Mouse (Mus musculus) lung, adult 2 months (tissue): ENCODE data around the gene Snx29. TPM values are rescaled to one million over a fixed set of nuclear protein-coding genes. Genes with fewer than 3 reads are reported as not detected.

Experiments
- DNase-seq: peaks from one replicate; pipeline ENCODE4 v3.0.0; 2022
- H3K4me1 ChIP-seq: fragments of 200-500 bp; 2 replicates; pipeline ENCODE4 v1.6.1; 2011; ENCODE audit warnings: low read length; ENCODE audit not compliant: control insufficient read depth, insufficient read depth
- H3K4me3 ChIP-seq: fragments of 200-500 bp; replicated peaks from 2 replicates; pipeline ENCODE3; 2011; ENCODE audit warnings: low read depth, mild to moderate bottlenecking, control low read depth, low read length; ENCODE audit errors: extremely low read depth
- CTCF ChIP-seq: fragments of 200-500 bp; IDR thresholded peaks from 2 replicates; pipeline ENCODE4 v1.5.1; 2011; ENCODE audit warnings: mild to moderate bottlenecking, low read length, control low read depth; ENCODE audit not compliant: insufficient read depth
- POLR2A ChIP-seq: fragments of 200-500 bp; IDR thresholded peaks from 2 replicates; pipeline ENCODE4 v1.6.1; 2011; ENCODE audit warnings: low read depth, mild to moderate bottlenecking, control low read depth, low read length, borderline replicate concordance; ENCODE audit errors: extremely low read depth
- WGBS: fragments of 180-500 bp; shearing (Covaris S2); methylation state at CpG from one replicate; pipeline ENCODE4 v1.1.7; 2018; 5-methylcytosine and 5-hydroxymethylcytosine counted together
- polyA plus RNA-seq: library from polyadenylated mRNA; depleted of rRNA; stranded (reverse); fragments of >200 nt; gene quantifications from 2 replicates; pipeline ENCODE4 v1.2.3, GENCODE M21; 2012

Snx29 gene
- polyA plus RNA-seq, 1 experiment, result 10.6 TPM

DNA sequence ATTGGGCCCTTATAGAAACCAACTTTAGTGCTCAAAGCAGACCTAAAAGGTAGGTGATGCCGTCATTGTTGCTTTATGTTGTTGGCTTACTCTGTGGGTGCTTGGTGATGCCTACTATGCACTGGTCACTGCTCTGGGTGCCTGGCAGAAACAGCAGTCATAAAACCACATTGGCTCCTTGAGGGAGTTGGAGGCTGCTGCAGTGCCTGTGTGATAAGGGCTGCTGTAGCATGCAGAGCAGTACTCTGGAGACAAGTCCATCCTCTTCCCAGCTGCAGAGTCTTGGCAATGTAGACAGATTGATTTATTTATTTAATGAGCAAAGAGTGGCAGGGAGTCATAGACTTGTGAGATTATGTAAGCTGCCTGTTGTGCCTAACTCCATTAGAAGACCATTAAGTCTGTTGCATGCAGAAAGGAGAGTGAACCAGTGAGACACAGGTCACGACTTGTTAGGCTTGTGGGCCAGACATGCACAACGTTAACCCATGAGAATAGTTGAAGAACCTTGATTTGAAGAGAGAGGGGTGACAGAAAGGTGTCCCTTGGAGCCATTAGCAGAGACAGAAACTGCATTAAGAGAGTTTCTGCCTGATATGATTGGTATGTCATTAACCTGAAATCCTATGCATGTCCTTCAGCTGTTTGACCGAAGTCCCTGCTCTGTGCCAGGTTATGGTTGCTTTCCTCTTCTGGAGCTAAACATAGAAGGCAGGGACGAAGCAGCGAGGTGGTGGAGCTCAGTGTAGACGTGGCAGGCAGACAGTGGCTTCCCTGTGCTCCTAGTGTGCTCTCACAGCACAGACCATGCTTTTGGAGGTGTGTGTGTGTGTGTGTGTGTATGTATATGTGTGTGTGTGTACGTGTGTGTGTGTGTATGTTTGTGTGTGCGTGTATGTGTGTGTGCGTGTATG, 267.3 kb downstream of the Snx29 start:
- whole genome bisulfite sequencing, result 79% methylated on average over 10 of the region's 10 CpGs
- DNase-seq, result no peak

DNA sequence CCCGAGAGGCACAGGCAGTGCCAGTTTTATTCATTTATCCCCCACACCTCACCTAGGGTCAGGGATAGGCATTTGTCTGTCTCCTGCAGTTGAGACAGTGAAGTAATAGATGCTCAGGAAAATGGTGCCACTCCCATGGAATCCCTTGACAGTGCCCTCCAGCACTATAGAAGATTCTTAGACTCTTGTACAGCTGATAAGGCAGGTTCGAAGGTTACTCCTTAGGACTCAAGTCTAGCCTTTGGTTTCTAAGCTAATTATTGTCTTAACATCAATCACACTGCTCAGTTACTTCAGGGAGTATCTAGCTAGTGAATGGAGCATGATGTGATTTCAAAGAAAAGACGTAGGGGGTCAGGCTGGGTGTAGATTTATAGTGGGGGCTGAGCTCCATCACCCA, 273.9 kb downstream of the Snx29 start:
- no peaks in the 10 kb centered on the region for H3K4me1 ChIP-seq
- DNase-seq, result no peak
- TF ChIP-seq CTCF, result no peak
- no peak for TF ChIP-seq POLR2A
- 90% methylated on average over 3 of the region's 3 CpGs for WGBS
- no peak overlapping the region for H3K4me3 ChIP-seq

More for the DNA sequence above, 267.3 kb downstream of the Snx29 start:
- no peaks in the 10 kb centered on the region for H3K4me1 ChIP-seq
- TF ChIP-seq CTCF, result no peak
- TF ChIP-seq POLR2A, result no peak
- no peak overlapping the region for H3K4me3 ChIP-seq

DNA sequence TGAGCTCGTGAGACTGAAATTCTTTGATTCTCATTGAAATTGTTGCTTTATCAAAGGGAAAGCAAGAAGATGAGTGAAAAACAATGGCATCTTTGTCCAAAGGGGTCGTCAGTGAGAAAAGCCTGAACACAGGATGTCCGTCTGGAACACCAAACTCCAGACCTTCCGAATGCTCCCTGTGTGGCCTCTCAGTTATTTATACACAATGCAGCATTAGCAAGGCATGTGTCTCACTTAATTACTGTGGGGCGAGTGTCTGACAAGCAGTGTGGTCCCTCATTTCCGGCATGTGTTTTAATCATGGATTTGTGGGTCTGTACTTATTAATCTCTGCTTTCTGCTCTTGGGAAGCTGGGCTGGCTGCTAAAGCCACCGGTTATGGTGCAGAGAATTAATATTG, 275.1 kb downstream of the Snx29 start:
- TF ChIP-seq CTCF (no peak), POLR2A (no peak)
- DNase-seq, result no peak
- Histone ChIP-seq H3K4me3 (no peak overlapping the region), H3K4me1 (no peaks in the 10 kb centered on the region)
- WGBS, result 57% methylated on average over 7 of the region's 7 CpGs

DNA sequence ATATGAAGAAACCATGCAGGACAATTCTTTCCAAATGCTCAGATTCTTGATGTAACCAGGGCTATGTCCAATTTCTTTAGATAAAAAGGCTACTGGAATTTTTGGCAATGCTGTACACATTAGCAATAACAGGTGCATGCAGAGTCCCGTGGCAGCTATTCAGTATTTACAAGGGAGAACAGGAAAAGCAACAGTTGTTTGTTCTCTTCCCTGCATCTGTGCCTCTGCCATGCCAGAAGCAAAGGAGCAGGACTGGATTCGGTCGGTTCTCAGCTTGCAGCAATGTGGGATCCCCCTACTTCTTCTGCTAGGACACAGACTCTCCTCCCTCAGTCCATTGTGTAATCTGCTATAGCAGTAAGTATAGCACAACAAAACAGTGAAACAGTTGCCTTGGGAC, 276.8 kb downstream of the Snx29 start:
- TF ChIP-seq CTCF (no peak), POLR2A (no peak)
- no peak for DNase-seq
- 61% methylated on average over 3 of the region's 3 CpGs for WGBS
- no peaks in the 10 kb centered on the region for H3K4me1 ChIP-seq
- no peak overlapping the region for H3K4me3 ChIP-seq

DNA sequence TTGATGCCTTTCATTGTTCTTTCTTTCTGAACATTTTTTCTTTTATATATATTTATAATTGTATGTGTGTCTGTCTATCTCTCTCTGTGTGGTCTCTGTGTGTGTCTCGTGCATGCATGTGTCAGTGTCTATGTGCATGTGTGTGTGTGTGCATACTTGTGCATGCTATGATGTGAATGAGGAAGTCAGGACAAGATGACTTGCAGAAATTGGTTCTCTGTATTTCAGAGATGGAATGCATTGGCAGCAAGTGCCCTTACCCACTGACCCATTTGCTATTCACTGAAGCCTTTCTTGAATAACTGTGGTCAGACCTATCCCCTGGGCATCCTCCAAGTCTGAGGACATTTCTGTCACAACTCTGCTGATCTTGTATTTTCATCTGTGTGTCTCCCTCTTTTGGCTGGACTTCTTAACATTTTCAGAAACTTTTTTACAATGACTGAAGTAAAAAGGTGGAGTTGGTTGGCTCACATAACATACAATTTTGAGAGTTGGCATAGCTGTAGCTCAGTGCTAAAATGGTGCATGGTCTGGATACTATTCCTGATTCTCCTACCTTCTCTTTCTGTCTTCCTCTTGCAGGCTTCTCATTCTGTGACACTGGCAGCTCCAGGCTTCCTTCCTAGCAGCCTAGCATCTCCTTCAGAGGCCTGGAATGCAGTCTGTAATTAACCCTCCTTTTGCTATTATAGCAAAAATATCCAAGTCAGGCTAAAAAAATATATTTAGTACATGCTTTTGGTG, 278.8 kb downstream of the Snx29 start:
- Histone ChIP-seq H3K4me1 (no peaks in the 10 kb centered on the region), H3K4me3 (no peak overlapping the region)
- TF ChIP-seq POLR2A (no peak), CTCF (no peak)
- no peak for DNase-seq
- WGBS, result 86% methylated on average over 1 of the region's 1 CpGs

DNA sequence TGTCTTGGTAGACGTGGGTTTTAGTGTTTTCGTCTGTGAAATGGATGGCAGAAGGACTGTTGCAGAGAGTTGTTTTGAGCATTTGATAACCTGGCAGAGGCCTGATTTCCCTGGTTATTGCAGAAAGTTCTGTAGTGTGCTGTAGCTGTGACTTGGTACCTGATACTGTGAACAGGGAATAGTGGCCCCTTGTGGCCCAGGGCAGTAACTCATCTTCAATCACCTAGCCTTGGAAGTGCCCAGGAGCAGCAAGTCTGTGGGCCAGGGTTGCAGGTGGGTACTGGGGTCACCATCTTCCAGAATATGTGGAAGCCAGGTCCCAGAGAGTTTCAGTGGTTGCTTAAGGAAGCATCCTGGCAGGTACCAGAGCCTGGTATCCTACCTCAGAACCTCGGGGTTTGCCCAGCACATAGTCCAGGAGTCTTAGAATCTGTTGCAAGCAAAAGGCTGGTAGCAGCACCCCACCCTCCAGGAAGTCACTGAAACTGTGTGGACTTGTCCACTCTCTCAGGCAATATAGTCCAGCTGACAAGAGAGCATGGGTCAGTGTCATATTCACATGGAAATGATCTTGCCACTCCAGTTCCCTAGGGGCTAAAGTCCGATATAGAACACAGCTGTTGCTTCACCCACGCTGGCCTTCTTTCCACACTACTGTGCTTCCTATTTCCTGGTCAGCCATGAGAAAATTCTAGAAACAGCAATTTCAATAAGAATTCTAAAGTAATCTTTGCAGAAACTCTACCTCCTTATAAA, 281.1 kb downstream of the Snx29 start:
- peak; percentile 17 for DNase-seq
- H3K4me3 ChIP-seq, result no peak overlapping the region
- no peaks in the 10 kb centered on the region for H3K4me1 ChIP-seq
- 68% methylated on average over 5 of the region's 5 CpGs for WGBS
- TF ChIP-seq CTCF (peak; percentile 55), POLR2A (no peak)

DNA sequence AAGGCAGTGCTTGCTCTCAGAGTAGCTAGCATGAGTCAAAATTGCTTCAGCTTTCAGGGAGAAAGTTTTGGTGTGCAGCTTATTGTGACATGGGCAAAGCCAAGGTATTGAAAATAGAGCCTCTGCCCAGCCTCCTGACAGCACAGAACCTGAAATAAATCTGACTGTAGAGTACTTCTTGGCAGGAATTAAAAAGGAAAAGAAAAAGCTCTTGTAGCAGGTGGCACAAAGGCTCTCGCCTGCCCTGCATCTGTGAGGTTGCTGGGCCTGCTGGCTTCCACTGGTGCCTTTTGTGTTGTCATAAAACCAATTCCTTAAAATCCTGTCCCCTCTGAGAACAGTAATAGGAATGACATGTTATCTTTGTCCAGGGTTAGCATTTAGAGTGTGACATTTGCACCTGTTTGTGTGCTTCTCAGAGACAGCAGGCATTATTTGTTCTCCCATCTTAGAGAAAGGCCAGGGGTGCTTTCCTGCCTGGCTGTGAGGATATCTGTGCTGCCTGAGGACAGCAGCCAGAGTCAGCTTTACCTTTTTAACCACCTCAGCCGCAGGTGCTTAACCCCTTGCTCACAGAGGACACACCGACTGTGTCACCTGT, 289.9 kb downstream of the Snx29 start:
- no peak for TF ChIP-seq CTCF
- no peak for TF ChIP-seq POLR2A
- H3K4me1 ChIP-seq, result peaks cover 4% of the 10 kb centered on the region
- DNase-seq, result no peak
- 90% methylated on average over 3 of the region's 3 CpGs for WGBS
- no peak overlapping the region for H3K4me3 ChIP-seq

DNA sequence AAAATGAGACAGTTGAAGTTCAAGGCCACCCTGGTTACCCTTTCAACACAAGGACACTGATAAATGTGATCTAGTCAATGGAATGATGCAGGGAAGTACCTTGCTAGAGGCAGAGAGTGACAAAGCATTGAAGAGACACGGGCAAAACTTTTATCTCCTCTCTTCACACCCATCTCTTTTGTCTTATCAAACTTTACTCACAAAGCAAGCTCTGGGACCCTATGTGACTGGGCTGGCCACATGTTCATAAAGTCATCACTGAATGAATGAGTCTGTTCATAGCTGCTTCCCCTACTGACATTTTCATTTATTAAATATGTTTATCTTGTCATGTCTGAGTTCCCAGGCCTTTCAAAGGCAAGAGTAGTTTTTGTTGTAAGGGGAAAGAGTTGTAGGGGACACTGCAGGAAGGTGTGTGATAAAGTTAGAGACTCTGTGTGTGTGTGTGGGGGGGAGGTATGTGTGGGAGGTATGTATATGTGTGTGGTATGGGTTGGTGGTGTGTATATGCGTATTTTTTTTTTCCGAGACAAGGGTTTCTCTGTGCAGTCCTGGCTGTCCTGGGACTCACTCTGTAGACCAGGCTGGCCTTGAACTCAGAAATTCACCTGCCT, 291.8 kb downstream of the Snx29 start:
- peaks cover 4% of the 10 kb centered on the region for H3K4me1 ChIP-seq
- H3K4me3 ChIP-seq, result no peak overlapping the region
- 78% methylated on average over 3 of the region's 3 CpGs for WGBS
- DNase-seq, result no peak
- TF ChIP-seq CTCF (no peak), POLR2A (no peak)
